Mouse (Mus musculus) liver, adult 2 months (tissue): ENCODE results near the gene 1700013G24Rik.

Experiments
- CTCF ChIP-seq: fragments of 200-500 bp; IDR thresholded peaks from 2 replicates; pipeline ENCODE4 v1.5.1; 2011; ENCODE audit warnings: low read depth, low read length, control low read depth
- POLR2A ChIP-seq: fragments of 200-500 bp; IDR thresholded peaks from 2 replicates; pipeline ENCODE4 v1.6.1; 2011; ENCODE audit warnings: low read length, control low read depth; ENCODE audit not compliant: insufficient read depth; ENCODE audit errors: extremely low read depth

DNA sequence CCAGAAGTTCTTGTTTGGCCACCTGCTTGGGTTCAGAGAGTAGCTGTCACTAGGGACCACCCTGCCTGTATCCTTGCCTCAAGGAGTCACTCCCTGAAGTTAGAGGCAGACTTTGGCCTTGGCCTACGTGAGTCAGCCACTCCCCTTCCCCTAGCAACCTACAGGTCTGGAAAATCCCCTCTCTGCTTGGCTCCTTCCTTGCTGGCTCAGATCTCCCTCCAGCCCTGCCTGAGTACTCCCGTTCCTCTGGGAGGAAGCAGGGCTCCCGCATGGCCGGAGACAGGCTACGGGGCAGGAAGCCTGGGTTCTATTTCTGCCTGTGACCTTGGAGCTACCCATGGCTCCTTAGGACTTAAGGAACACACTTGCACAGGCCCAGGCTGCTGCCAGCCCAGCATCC is 44.3 kb downstream of the 1700013G24Rik start:
- TF ChIP-seq CTCF (no peak), POLR2A (no peak)
